Mouse (Mus musculus): ENCODE results near the gene Rpl22.

Rpl22 gene

DNA sequence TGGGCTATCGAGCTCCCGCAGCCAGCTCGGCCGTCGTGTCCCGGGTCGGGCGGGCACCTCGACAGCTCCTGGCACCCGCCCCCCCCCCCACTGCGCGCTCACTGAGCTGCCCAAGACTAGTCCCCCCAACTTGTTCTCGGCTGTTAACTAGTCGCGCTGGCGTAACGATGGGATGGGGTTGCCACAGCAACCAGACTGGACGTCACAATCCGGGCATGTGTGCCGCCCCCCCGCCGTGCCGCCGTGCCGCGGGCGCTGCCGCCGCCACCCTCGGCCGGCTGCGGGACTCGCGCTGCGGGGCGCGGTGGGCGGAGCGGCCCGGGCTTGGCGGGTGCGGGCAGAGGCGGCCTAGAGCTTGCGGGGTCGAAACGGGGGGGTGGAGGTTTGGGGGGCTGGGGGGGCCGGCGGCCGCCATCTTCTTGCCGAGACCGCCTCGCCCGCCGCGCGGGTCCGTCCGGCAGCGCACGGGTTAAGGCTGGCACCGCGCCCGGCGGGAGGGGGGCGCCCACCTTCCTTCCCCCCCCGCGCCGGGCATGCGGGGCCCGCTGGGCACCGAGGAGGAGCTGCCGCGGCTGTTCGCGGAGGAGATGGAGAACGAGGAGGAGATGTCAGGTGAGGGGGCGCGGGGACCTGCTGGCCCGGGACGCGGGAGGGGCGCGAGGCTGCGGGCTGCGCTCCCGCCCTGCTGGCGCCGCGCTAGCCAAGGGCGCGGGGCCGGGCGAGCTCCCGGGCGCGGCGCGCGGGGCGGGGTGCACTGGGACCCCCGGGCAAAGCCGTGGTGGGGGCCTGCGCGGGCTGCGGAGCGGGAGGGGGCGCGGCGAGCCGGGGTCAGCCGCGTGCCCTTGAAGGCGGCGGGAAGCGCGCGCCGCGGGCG is 13.1 kb downstream of the Rpl22 start, which contains the start of gene Chd5:
TSS of gene Chd5 (plus strand) at position 233 of the 874 bp plus-strand sequence.
- no peak for DNase-seq

- no peak for DNase-seq
Observed at GRCm38 (mm10) chr4:152339293-152339790, 13.8 kb downstream of the Rpl22 start.

DNA sequence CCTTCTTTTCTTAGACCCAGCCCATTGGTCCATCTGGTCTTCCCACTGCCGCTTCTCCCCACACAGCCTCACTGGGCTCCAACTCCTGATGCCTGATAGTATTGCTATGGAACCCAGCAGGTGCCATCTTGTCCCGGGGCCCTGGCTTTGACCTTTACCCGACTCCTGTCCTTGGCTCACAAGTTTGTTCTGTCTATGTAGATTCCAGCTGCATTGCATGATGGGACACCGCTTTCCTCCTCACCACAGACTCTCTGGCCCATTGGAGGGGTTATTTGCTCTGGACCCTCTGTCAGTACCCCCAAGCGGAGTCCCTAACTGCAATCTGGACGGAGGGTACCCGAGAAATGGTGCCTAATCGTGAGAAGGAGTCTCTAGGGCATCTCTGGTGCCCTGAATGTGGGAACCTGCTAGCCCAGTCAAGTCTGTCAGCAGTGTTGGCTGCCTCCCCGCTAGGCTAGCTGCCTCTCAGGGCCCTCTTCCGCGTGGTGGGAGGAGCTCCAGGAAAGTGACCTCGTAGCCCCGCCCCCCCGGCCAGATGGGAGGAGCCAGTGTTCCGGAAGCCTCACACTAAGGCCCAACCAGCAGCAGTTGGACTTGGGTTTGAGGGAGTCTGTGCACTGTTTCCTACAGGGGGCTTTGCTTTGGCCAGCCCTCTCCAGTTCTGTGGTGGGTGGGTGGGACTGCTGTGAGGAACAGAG is 15.2 kb downstream of the Rpl22 start:
- DNase-seq = peak; percentile 52

DNA sequence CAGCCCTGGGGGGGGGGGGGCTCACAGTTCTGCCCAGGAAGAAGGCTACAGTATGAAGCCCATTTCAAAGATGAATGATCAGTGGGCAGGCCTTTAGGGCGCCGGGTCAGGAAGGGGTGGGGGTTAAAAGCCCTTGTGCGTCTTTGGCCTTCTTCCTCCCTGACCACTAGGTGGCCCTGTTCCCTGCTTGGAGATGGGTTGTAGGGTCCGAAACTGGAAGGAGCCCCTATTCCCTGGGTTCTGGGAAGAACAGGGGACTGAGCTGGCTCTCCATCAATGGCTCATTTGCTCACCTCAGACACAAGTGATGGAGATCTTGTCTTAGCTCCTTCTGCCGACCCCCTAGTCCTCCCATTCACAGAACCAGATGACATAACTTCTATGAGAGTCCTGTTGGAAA is 17.8 kb downstream of the Rpl22 start:
- DNase-seq = peak; percentile 74

GRCm38 (mm10) chr4:152344651-152345050 is 19.1 kb downstream of the Rpl22 start:
- DNase-seq = no peak

- DNase-seq = no peak
Observed at GRCm38 (mm10) chr4:152345120-152345889, 19.8 kb downstream of the Rpl22 start.

DNA sequence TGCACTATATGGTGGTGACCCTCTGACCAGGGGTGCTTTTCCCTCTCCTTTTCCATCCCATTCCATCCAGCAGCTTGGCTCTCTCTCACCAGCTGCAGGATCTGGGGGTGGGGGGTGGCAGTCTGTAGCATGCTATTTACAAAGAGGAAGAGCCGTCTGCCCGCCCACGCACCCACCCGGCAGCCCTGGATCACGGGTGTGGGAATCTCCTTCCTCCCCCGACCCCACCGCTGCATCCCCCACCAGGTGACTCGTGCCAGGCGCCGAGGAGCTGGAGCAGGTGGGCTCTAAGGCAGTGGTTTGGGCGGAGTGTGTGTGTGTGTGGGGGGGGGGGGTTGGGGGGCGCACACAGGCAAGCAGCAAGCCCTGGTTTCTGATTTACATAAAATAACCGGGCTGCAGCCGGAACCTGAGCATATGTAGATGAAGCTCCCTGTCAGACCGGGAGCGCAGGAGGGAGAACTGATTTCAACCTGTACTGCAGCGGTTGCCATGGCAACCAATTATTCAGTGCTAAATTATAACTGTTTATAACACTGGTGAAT is 24.4 kb downstream of the Rpl22 start:
- peak; percentile 65 for DNase-seq

DNA sequence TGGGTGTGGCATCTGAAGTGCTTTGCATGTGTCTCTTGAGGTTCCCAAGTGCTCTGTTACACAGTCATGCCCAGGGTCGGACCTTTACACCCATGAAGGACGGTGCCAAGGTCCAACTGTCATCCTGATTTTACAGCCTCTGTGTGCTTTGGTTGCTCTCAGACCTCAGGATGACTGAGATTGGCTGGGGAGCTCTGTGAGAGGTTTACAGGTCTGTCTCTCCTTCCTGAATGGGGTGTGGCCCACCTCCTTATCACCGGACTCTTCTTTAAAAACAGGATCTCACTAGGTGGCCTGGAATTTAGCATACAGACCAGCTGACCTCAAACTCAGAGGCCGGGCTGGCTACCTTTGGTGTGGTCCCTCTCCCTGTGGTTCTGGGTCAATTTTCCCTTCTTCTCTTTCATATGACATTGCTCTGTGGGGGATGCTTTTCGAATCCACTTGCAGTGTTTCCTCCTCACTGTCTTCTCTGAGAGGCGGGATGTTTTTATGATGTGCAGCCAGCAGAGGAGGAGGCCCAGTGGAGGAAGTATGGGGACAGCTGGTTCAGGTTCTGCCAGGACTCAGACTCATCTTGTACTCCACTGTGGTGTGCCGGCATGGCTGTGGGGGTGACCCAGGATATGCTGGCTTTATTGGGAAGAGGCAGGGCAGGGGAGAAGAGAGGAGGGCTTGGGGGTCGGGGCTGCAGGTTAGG is 25.3 kb downstream of the Rpl22 start:
- DNase-seq = no peak

DNA sequence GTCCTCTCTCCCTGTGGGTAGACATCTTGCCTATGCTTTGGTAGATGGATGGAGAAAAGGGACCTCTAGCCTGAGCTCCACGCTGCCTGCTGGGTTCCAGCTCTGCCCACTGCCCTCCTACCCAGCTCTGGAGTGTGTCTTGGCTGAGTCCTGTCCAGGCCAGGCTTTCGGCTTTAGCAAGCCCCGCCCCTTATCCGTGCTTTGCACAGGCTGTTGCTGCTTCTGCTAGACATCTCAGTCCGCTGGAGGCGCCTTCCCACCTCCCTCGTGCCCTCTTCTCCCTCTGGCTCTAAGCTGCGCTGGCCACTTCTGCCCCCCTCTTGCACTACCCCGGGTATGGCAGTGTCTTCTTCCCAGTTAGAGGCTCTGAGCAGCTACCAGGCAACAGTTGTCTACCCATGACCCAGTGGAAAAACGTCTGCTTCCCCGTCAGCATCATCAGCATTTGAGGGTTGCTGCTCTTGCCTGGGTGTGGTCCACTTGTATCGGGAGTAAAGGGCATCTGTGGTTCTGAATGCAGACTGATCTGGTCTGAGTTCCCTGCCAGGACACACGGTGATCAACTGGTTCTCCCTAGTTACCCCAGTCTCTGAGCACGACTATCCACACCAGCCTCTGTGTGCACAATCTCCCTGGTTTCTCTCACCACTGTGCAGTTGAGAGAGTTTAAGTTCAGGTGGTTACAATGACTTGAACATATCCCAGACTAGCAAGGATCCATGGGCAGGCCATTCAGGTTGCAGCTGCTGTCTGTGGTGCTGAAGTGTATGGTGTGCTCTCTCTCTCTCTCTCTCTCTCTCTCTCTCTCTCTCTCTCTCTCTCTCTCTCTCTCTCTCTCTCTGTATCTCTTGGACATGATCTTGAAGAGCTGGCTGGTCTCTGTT is 26.1 kb downstream of the Rpl22 start:
- DNase-seq = peak; percentile 57

- DNase-seq = no peak
Observed at GRCm38 (mm10) chr4:152353886-152354637, 28.5 kb downstream of the Rpl22 start.

DNA sequence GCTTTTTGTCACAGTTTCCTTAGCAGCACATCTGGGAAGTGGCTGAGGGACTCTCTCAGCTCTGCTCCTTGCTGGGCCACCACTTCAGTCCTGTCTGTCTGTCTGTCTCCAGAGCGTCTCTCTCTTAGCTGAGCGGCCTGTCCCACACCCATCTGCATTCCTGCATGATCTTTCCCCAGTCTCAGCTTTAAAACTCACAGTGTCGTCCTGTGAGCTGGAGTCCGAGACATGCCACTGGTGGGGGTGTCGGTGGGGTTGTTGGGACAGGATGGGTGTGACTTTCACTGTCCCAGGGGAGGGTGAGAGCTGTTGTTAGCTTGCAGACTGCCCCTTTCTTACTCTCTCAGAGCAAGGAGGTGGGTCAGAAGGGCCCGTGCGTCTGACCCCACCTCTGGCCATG is 30.1 kb downstream of the Rpl22 start:
- no peak for DNase-seq

- DNase-seq = no peak
Observed at GRCm38 (mm10) chr4:152359700-152360099, 34.2 kb downstream of the Rpl22 start.

- peak; percentile 86 for DNase-seq
Observed at GRCm38 (mm10) chr4:152360855-152361254, 35.3 kb downstream of the Rpl22 start.

GRCm38 (mm10) chr4:152362180-152362579 is 36.6 kb downstream of the Rpl22 start:
- no peak for DNase-seq

DNA sequence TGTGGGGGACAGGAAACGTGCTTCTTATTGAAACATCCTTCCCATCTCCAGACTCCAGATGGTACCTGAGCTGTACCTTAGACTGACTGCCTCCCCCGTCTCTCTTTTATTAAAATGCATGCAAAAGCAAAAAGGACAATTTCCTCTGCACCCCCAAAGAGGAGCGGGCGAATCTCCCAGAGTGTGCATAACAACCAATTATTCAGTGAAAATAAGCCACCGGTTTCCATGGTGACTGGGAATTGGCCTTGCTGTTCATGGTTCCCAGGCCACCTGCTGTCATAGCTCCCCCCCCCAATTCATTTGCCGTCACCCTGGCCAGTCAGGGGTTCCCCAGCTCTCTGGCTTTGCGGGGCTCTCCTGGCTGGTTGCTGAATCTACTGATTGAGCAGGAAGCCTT is 39.7 kb downstream of the Rpl22 start:
- DNase-seq = no peak

DNA sequence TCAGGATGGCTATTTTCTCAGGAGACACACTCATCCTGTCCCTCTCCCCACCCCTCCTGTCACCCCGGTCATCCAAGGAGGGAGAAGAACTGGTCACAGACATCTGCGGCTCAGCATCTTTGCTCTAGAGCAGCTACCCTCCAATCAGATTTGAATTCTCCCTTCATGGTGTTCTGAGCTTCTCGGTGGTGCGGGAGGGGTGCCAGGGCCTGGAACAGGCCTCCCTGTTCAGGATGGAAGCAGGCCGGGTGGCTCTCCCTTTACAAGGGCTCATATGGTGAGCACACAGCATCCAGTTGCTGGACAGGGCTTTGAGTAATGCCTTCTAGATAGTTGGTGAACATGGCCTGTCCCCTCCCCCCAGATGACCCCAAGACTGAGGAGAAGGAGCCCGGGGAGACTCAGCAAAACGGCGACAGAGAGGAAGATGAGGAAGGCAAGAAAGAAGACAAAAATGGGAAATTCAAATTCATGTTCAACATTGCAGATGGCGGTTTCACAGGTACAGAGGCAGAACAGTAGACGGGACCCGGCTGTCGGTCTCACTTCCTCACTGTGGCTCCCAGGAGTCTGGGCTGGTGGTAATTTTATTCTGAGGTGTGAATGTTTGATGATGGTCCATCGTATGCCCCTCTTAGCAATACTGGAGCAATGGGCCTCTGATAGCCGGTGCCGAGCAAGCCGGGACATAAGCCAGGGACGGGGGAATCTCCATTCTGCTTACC is 57.1 kb downstream of the Rpl22 start:
- DNase-seq = no peak
